Mouse (Mus musculus) spleen, adult 2 months (tissue): ENCODE data around the gene Prr5l.

Experiments used
- CTCF ChIP-seq: fragments of 200-500 bp; IDR thresholded peaks from 2 replicates; pipeline ENCODE4 v1.5.1; 2011; ENCODE audit warnings: mild to moderate bottlenecking, inconsistent platforms; ENCODE audit not compliant: insufficient read depth, insufficient read length, insufficient replicate concordance; ENCODE audit errors: extremely low read depth
- POLR2A ChIP-seq: fragments of 200-500 bp; IDR thresholded peaks from 2 replicates; pipeline ENCODE4 v1.6.1; 2011; ENCODE audit warnings: low read depth, low read length, inconsistent platforms

DNA sequence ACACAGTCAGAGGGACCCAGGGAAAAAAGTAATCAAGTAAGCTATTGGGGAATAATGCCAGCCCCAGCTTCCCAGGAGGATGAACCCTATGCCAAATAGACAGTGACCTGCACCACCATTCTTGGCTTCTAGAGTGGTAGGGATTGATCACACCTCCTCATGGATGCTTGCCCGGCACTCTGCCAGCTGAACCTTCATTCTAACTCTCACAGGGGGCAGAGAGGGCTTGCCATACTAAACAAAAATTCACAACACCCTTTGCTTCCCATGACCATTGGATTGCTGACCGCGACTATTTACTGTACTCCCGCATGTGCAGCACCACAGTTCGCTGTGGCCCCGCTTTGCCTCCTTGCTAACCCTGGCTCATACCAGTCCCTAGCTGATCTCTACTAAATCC is 129.8 kb downstream of the Prr5l start:
- no peak for TF ChIP-seq CTCF
- no peak for TF ChIP-seq POLR2A
